Mouse (Mus musculus): ENCODE measurements around the gene Abi3. TPM values are rescaled to one million over a fixed set of nuclear protein-coding genes. Genes with fewer than 3 reads are reported as not detected.
"Not testable (repeated sequence)": the region's sequence is repeated elsewhere in the genome, so short reads cannot be mapped to it uniquely, and the experiment has no call there.

Abi3 gene
- 7.5 and 8.1 TPM in 2 replicates for polyA plus RNA-seq (2015; fragmentation: Nextera tagmentation; extraction: Ambion mirVana)

DNA sequence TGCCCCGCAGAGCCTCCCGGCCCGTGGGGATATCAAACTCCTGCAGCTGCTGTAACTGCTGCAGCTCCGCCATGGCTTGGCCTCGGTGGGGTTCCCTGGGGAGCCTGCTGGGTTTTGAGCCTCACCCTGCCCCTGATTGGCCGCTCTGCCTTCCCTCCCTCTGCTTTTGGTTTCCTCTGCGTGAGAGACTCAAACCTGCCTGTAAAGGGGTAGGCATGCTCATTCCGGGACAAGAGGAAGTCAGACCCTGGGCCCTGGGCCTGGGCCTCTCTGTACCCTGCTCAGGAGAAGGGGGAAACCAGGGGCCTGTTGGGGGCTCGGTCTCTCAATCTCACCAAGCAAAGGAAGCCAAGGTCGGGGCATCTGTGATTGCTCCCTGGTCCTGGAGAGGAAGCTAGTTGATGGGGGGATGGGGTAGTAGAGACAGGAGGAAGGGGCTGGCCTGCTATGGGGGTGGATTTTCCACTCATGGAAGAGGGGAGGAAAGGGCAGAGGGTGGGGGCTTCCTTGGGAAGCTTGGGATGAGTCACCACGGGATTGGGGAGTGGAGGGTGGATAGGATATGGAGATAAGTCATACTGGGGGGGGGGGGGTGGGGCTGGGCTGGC is at the start of gene Abi3:
Abi3 (minus strand) TSS at position 403 of the 608 bp plus-strand sequence.
- Histone ChIP-seq H3K9me3 (ENCODE audit: control insufficient read depth) (no peaks in the 10 kb centered on the region), H3K36me3 (ENCODE audit: control insufficient read depth, insufficient read depth) (no peaks in the 10 kb centered on the region), H3K4me2 (replicated peaks; ENCODE audit: low read depth) (peak within 1 kb of the TSS; percentile 38), H3K9ac (ENCODE audit: low read depth, low read length) (no peak within 1 kb of the TSS), H3K27ac (ENCODE audit: low read depth, low read length) (no peak within 1 kb of the TSS; the same call in 1 of the 2 replicates), H3K4me1 (replicated peaks; ENCODE audit: control insufficient read depth, insufficient read depth, low read length) (no peaks in the 10 kb centered on the region; the same call in 1 of the 2 replicates), H3K27me3 (replicated peaks; ENCODE audit: control insufficient read depth, insufficient read depth, low read length) (no peaks in the 10 kb centered on the region), H3K4me3 (ENCODE audit: low read depth, low read length) (peak within 1 kb of the TSS; percentile 21)
- no peak for TF ChIP-seq CTCF (IDR thresholded peaks at IDR 0.05; ENCODE audit: low read depth)
- WGBS = 27% methylated on average over 11 of the region's 11 CpGs
- no peak; the same call in 1 of the 2 replicates for ATAC-seq

GRCm38 (mm10) chr11:95890462-95891051 is 48.3 kb upstream of the Abi3 start:
- WGBS = 72% methylated on average over 2 of the region's 2 CpGs
- ATAC-seq = no peak

DNA sequence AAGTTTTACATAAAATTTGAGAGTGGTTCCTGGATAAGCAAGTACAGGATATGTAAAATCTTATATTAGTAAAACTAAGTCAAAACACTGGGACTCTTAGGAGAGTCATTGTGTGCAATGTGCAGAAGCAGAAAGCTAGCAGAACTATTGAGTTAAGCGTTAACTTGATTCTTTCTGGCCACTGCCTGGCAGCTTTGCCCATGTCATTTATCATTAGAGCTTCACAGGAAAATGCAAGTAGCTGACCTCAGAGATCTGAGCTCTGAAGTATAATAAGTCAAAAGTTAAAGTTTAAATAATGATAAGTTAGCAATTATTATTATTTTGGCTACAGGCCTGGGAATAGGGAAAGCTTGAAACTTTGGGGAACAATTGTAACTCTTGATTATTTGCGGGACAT is 37.6 kb upstream of the Abi3 start:
- H3K36me3 ChIP-seq (ENCODE audit: control insufficient read depth, insufficient read depth); H3K9me3 ChIP-seq (ENCODE audit: control insufficient read depth); H3K4me3 ChIP-seq (ENCODE audit: low read depth, low read length); ATAC-seq; H3K9ac ChIP-seq (ENCODE audit: low read depth, low read length); H3K4me2 ChIP-seq (replicated peaks; ENCODE audit: low read depth); H3K27me3 ChIP-seq (replicated peaks; ENCODE audit: control insufficient read depth, insufficient read depth, low read length); H3K4me1 ChIP-seq (replicated peaks; ENCODE audit: control insufficient read depth, insufficient read depth, low read length); H3K27ac ChIP-seq (ENCODE audit: low read depth, low read length): not testable (repeated sequence)
- 65% methylated on average over 2 of the region's 2 CpGs for WGBS

More at GRCm38 (mm10) chr11:95890462-95891051, 48.3 kb upstream of the Abi3 start:
- H3K9me3 ChIP-seq (ENCODE audit: control insufficient read depth) = peaks cover 3% of the 10 kb centered on the region; the same call in 1 of the 2 replicates
- H3K9ac ChIP-seq (ENCODE audit: low read depth, low read length) = no peak overlapping the region
- H3K4me2 ChIP-seq (replicated peaks; ENCODE audit: low read depth) = no peak overlapping the region
- peak; percentile 50 for TF ChIP-seq CTCF (IDR thresholded peaks at IDR 0.05; ENCODE audit: low read depth)
- H3K27ac ChIP-seq (ENCODE audit: low read depth, low read length) = no peak overlapping the region
- peaks cover 19% of the 10 kb centered on the region for H3K36me3 ChIP-seq (ENCODE audit: control insufficient read depth, insufficient read depth)
- no peaks in the 10 kb centered on the region for H3K4me1 ChIP-seq (replicated peaks; ENCODE audit: control insufficient read depth, insufficient read depth, low read length)
- no peak overlapping the region for H3K4me3 ChIP-seq (ENCODE audit: low read depth, low read length)
- no peaks in the 10 kb centered on the region for H3K27me3 ChIP-seq (replicated peaks; ENCODE audit: control insufficient read depth, insufficient read depth, low read length)

DNA sequence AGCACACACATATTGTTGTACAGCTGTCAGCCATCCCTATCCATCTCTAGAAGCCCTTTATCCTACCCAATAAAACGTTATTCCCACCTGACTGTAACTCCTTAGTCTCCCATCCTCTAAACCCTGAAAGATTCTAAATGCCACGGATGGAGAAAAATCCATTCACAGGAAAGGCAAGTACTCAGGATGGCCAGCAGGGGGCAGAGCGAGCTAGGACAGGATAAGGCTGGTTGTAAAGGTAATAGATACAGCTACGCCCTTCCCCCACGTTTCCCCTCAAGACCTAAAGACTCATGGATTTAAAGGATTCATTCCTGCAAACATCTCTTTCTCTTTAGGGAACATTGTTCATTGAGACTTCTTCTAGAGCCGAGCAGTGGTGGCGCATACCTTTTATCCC is 34.0 kb upstream of the Abi3 start:
- Histone ChIP-seq H3K9me3 (ENCODE audit: control insufficient read depth) (no peaks in the 10 kb centered on the region), H3K4me2 (replicated peaks; ENCODE audit: low read depth) (no peak overlapping the region; the same call in 1 of the 2 replicates), H3K27me3 (replicated peaks; ENCODE audit: control insufficient read depth, insufficient read depth, low read length) (no peaks in the 10 kb centered on the region), H3K36me3 (ENCODE audit: control insufficient read depth, insufficient read depth) (no peaks in the 10 kb centered on the region), H3K27ac (ENCODE audit: low read depth, low read length) (no peak overlapping the region), H3K4me3 (ENCODE audit: low read depth, low read length) (no peak overlapping the region), H3K4me1 (replicated peaks; ENCODE audit: control insufficient read depth, insufficient read depth, low read length) (no peaks in the 10 kb centered on the region), H3K9ac (ENCODE audit: low read depth, low read length) (no peak overlapping the region)
- 25% methylated on average over 7 of the region's 7 CpGs for WGBS
- ATAC-seq = no peak
- TF ChIP-seq CTCF (IDR thresholded peaks at IDR 0.05; ENCODE audit: low read depth) = peak; percentile 97

- TF ChIP-seq CTCF (IDR thresholded peaks at IDR 0.05; ENCODE audit: low read depth) = no peak
- Histone ChIP-seq H3K27me3 (replicated peaks; ENCODE audit: control insufficient read depth, insufficient read depth, low read length) (no peaks in the 10 kb centered on the region), H3K4me1 (replicated peaks; ENCODE audit: control insufficient read depth, insufficient read depth, low read length) (no peaks in the 10 kb centered on the region), H3K9ac (ENCODE audit: low read depth, low read length) (no peak overlapping the region), H3K36me3 (ENCODE audit: control insufficient read depth, insufficient read depth) (no peaks in the 10 kb centered on the region), H3K27ac (ENCODE audit: low read depth, low read length) (no peak overlapping the region), H3K4me2 (replicated peaks; ENCODE audit: low read depth) (no peak overlapping the region; the same call in 1 of the 2 replicates), H3K9me3 (ENCODE audit: control insufficient read depth) (no peaks in the 10 kb centered on the region), H3K4me3 (ENCODE audit: low read depth, low read length) (no peak overlapping the region)
- ATAC-seq = no peak
- WGBS = 60% methylated on average over 9 of the region's 9 CpGs
These were observed 33.5 kb upstream of the Abi3 start for GRCm38 (mm10) chr11:95875804-95876203.

DNA sequence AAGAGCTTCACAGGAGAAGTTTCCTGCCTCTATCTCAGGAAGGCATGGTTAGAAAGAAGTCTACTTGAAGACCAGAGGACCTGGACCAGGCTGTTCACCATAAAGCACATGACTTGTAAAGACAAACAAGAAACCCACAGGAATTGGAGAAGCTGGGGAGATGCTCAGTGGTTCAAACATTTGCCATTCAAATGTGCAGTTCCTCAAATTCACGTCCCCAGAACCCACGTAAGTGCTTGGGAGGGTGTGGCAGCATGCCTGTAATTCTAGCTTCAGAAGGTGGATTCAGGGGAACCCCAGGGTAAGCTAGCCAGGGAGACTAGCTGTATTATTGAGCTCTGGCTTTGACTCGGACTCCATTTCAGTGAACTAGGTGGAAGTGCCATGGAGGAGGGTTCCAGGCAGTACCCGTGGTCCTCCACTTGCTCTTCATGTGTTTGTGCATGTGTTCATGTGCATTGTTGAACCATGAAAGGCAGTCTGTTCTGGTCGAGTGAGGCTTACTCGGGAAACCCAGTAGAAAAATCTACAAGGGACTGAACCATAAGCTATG is 27.7 kb upstream of the Abi3 start:
- no peak for TF ChIP-seq CTCF (IDR thresholded peaks at IDR 0.05; ENCODE audit: low read depth)
- no peaks in the 10 kb centered on the region; the same call in 1 of the 2 replicates for H3K36me3 ChIP-seq (ENCODE audit: control insufficient read depth, insufficient read depth)
- no peak overlapping the region for H3K9ac ChIP-seq (ENCODE audit: low read depth, low read length)
- H3K9me3 ChIP-seq (ENCODE audit: control insufficient read depth) = no peaks in the 10 kb centered on the region
- no peak overlapping the region for H3K4me2 ChIP-seq (replicated peaks; ENCODE audit: low read depth)
- no peak overlapping the region for H3K27ac ChIP-seq (ENCODE audit: low read depth, low read length)
- 67% methylated on average over 6 of the region's 6 CpGs for WGBS
- no peak for ATAC-seq
- no peak overlapping the region for H3K4me3 ChIP-seq (ENCODE audit: low read depth, low read length)
- no peaks in the 10 kb centered on the region for H3K4me1 ChIP-seq (replicated peaks; ENCODE audit: control insufficient read depth, insufficient read depth, low read length)
- H3K27me3 ChIP-seq (replicated peaks; ENCODE audit: control insufficient read depth, insufficient read depth, low read length) = no peaks in the 10 kb centered on the region

All from intestine, postnatal 0 days (tissue).